Comparison of ENCODE assay signal across 14 mouse cellular contexts in the genomic region with DNA sequence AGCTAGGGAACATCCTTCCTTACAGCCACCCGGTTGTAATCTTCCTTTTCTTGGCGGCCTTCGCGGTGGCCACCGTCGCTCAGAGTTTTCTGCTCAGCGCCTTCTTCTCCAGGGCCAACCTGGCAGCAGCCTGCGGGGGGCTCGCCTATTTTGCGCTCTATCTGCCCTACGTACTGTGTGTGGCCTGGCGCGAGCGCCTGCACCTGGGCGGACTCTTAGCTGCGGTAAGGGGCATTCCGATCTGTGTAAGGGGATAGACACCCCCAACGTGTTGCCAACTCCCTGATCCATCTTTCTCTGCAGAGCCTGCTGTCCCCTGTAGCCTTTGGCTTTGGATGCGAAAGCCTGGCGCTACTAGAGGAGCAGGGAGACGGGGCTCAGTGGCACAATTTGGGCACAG. TPM values are rescaled to one million over a fixed set of nuclear protein-coding genes. Genes with fewer than 3 reads are reported as not detected.
DNase-seq lines count a peak whose midpoint lies in the region; ATAC-seq and TF ChIP-seq lines count a peak whose summit lies in the region.
"Had no signal": no experiment of that assay in that cellular context is flagged by ENCODE, and none has a peak within 500 bp of the region (broad histone marks: within the 10 kb centered on the region; RNA-seq: fewer than 3 reads in every experiment).

No protein-coding gene starts in this region.

- 32% methylated on average over 21 of the region's 21 CpGs for whole genome bisulfite sequencing in heart, postnatal 0 days
- 43% methylated on average over 21 of the region's 21 CpGs for WGBS in lung, postnatal 0 days
- 25% methylated on average over 21 of the region's 21 CpGs for WGBS in embryonic facial prominence, embryonic 13.5 days
- WGBS in liver, embryonic 16.5 days (ENCODE audit: insufficient replicate concordance): 58% methylated on average over 21 of the region's 21 CpGs

- intact Hi-C loops in heart, postnatal 25 days (cut with DNase I): no loop called here

- TF ChIP-seq CTCF in heart, postnatal 0 days (IDR thresholded peaks at IDR 0.05; ENCODE audit: low read depth): no peak
- no peak for TF ChIP-seq CTCF in lung, postnatal 0 days (IDR thresholded peaks at IDR 0.05)

- no peaks in the 10 kb centered on the region for H3K9me3 ChIP-seq in heart, postnatal 0 days (replicated peaks; ENCODE audit: control insufficient read depth, low read length)
- no peaks in the 10 kb centered on the region for H3K9me3 ChIP-seq in lung, postnatal 0 days (ENCODE audit: low read length)
- H3K9me3 ChIP-seq in embryonic facial prominence, embryonic 13.5 days: no peaks in the 10 kb centered on the region
- H3K9me3 ChIP-seq in liver, embryonic 16.5 days (replicated peaks; ENCODE audit: control insufficient read depth, low read length): no peaks in the 10 kb centered on the region
- H3K9me3 ChIP-seq: midbrain, embryonic 12.5 days had no signal

- no peak overlapping the region for H3K4me3 ChIP-seq in heart, postnatal 0 days (ENCODE audit: low read depth, low read length)
- H3K4me3 ChIP-seq in lung, postnatal 0 days (ENCODE audit: low read depth, low read length): no peak overlapping the region
- no peak overlapping the region for H3K4me3 ChIP-seq in embryonic facial prominence, embryonic 13.5 days
- H3K4me3 ChIP-seq in liver, embryonic 16.5 days (ENCODE audit: low read depth, low read length): no peak overlapping the region
- H3K4me3 ChIP-seq: left cerebral cortex, adult 2 months; midbrain, embryonic 12.5 days had no signal

- no peaks in the 10 kb centered on the region for H3K27me3 ChIP-seq in heart, postnatal 0 days (ENCODE audit: control insufficient read depth, insufficient read depth, low read length)
- no peaks in the 10 kb centered on the region for H3K27me3 ChIP-seq in lung, postnatal 0 days (replicated peaks; ENCODE audit: insufficient read depth, low read length)
- peaks cover 36% of the 10 kb centered on the region for H3K27me3 ChIP-seq in embryonic facial prominence, embryonic 13.5 days
- H3K27me3 ChIP-seq in liver, embryonic 16.5 days (ENCODE audit: control insufficient read depth, insufficient read depth, low read depth, low read length): no peaks in the 10 kb centered on the region

- H3K36me3 ChIP-seq in heart, postnatal 0 days (replicated peaks; ENCODE audit: control insufficient read depth, insufficient read depth, low read length): peaks cover 4% of the 10 kb centered on the region; the same call in 1 of the 2 replicates
- H3K36me3 ChIP-seq in lung, postnatal 0 days (ENCODE audit: insufficient read depth, low read length): no peaks in the 10 kb centered on the region
- H3K36me3 ChIP-seq in embryonic facial prominence, embryonic 13.5 days: no peaks in the 10 kb centered on the region
- peaks cover 14% of the 10 kb centered on the region for H3K36me3 ChIP-seq in liver, embryonic 16.5 days (ENCODE audit: control insufficient read depth, insufficient read depth)
- H3K36me3 ChIP-seq: midbrain, embryonic 12.5 days had no signal

- no peak overlapping the region for H3K4me2 ChIP-seq in heart, postnatal 0 days (ENCODE audit: low read depth, low read length)
- no peak overlapping the region for H3K4me2 ChIP-seq in lung, postnatal 0 days (replicated peaks; ENCODE audit: low read depth, low read length)
- H3K4me2 ChIP-seq in embryonic facial prominence, embryonic 13.5 days: peak overlapping the region; percentile 14
- no peak overlapping the region for H3K4me2 ChIP-seq in liver, embryonic 16.5 days (ENCODE audit: low read depth, low read length)

- H3K27ac ChIP-seq in heart, postnatal 0 days (ENCODE audit: low read depth): peak overlapping the region; percentile 63
- peak overlapping the region; percentile 29; the same call in 1 of the 2 replicates for H3K27ac ChIP-seq in lung, postnatal 0 days (ENCODE audit: low read length)
- H3K27ac ChIP-seq in embryonic facial prominence, embryonic 13.5 days: 0 out of 2 replicates have a peak overlapping the region, but pooled peaks have one; percentile 16
- peak overlapping the region; percentile 45; the same call in 1 of the 2 replicates for H3K27ac ChIP-seq in liver, embryonic 16.5 days (ENCODE audit: low read length)
- H3K27ac ChIP-seq: left cerebral cortex, adult 2 months; midbrain, embryonic 12.5 days had no signal

- ATAC-seq in heart, postnatal 0 days (ENCODE audit: insufficient read depth, low read depth): no peak
- ATAC-seq in lung, postnatal 0 days: no peak
- no peak for ATAC-seq in embryonic facial prominence, embryonic 13.5 days (ENCODE audit: insufficient number of reproducible peaks, insufficient read depth, low FRiP score, low TSS enrichment, low read depth)
- no peak for ATAC-seq in liver, embryonic 16.5 days (ENCODE audit: low read depth)
- ATAC-seq in frontal cortex, adult (ENCODE audit: low TSS enrichment): no peak
- ATAC-seq: inflammation-experienced regulatory T-cells, adult 6 months had no signal

- no peak overlapping the region for H3K9ac ChIP-seq in heart, postnatal 0 days (replicated peaks; ENCODE audit: low read depth, low read length)
- H3K9ac ChIP-seq in lung, postnatal 0 days (replicated peaks; ENCODE audit: low read depth): no peak overlapping the region
- H3K9ac ChIP-seq in embryonic facial prominence, embryonic 13.5 days: peak overlapping the region; percentile 51; the same call in 1 of the 2 replicates
- H3K9ac ChIP-seq in liver, embryonic 16.5 days (ENCODE audit: low read depth, low read length): no peak overlapping the region
- H3K9ac ChIP-seq: midbrain, embryonic 12.5 days had no signal

- DNase-seq in heart, postnatal 0 days (ENCODE audit: low spot score): no peak
- DNase-seq in heart, postnatal 25 days (ENCODE audit: low spot score): no peak
- DNase-seq in lung, postnatal 0 days (ENCODE audit: low spot score): no peak
- DNase-seq in lung, adult 18-20 months: no peak
- DNase-seq: adrenal gland, postnatal 10 days; lung, postnatal 14 days; spleen, adult 18-20 months had no signal

- H3K4me1 ChIP-seq in heart, postnatal 0 days (ENCODE audit: control insufficient read depth, insufficient read depth): peaks cover 11% of the 10 kb centered on the region
- 0 out of 2 replicates have a peak, but pooled peaks cover 5% of the 10 kb centered on the region for H3K4me1 ChIP-seq in lung, postnatal 0 days (ENCODE audit: insufficient read depth, low read depth, low read length)
- peaks cover 28% of the 10 kb centered on the region for H3K4me1 ChIP-seq in embryonic facial prominence, embryonic 13.5 days
- peaks cover 39% of the 10 kb centered on the region for H3K4me1 ChIP-seq in liver, embryonic 16.5 days (ENCODE audit: control insufficient read depth, low read depth, low read length)

- TF ChIP-seq EP300 in heart, postnatal 0 days (IDR thresholded peaks at IDR 0.05; ENCODE audit: low read depth): no peak
- TF ChIP-seq EP300 in lung, postnatal 0 days (IDR thresholded peaks at IDR 0.05): no peak

RNA-seq across cellular contexts. Expression of gene Abca7, which starts 6.5 kb away (rescaled TPM):
- total RNA-seq in heart, postnatal 0 days (2014; rRNA removed; ENCODE audit: low replicate concordance): 10.4 and 11.4 TPM in 2 replicates
- 1.9 TPM in 2 replicates for polyA plus RNA-seq in heart, postnatal 0 days (2015; fragmentation: Nextera tagmentation; extraction: Ambion mirVana)
- 1 to 10 TPM; 6.5 to 6.7 TPM for total RNA-seq in heart, postnatal 25 days (2021)
- polyA plus RNA-seq in lung, postnatal 0 days (2015; fragmentation: Nextera tagmentation; extraction: Ambion mirVana): 5.5 and 6.5 TPM in 2 replicates
- 2.2 and 2.6 TPM in 2 replicates for polyA plus RNA-seq in embryonic facial prominence, embryonic 13.5 days (2015; fragmentation: Nextera tagmentation; extraction: Ambion mirVana)
- 8.6 and 9.0 TPM in 2 replicates for polyA plus RNA-seq in liver, embryonic 16.5 days (2015; fragmentation: Nextera tagmentation; extraction: Ambion mirVana)

RNA-seq across cellular contexts. Expression of gene Arhgap45, which starts 13.6 kb away (rescaled TPM):
- total RNA-seq in heart, postnatal 0 days (2014; rRNA removed; ENCODE audit: low replicate concordance): 3.9 and 11.0 TPM in 2 replicates
- polyA plus RNA-seq in heart, postnatal 0 days (2015; fragmentation: Nextera tagmentation; extraction: Ambion mirVana): 1.9 TPM in 2 replicates
- total RNA-seq in heart, postnatal 25 days (2021): 1 to 10 TPM; 4.7 to 4.9 TPM
- polyA plus RNA-seq in lung, postnatal 0 days (2015; fragmentation: Nextera tagmentation; extraction: Ambion mirVana): 20.1 and 22.2 TPM in 2 replicates
- polyA plus RNA-seq in embryonic facial prominence, embryonic 13.5 days (2015; fragmentation: Nextera tagmentation; extraction: Ambion mirVana): 3.9 and 4.6 TPM in 2 replicates
- 16.6 and 17.3 TPM in 2 replicates for polyA plus RNA-seq in liver, embryonic 16.5 days (2015; fragmentation: Nextera tagmentation; extraction: Ambion mirVana)

RNA-seq across cellular contexts. Expression of gene Cnn2, which starts 14.4 kb away (rescaled TPM):
- total RNA-seq in heart, postnatal 0 days (2014; rRNA removed; ENCODE audit: low replicate concordance): 142 and 158 TPM in 2 replicates
- 126 and 149 TPM in 2 replicates for polyA plus RNA-seq in heart, postnatal 0 days (2015; fragmentation: Nextera tagmentation; extraction: Ambion mirVana)
- total RNA-seq in heart, postnatal 25 days (2021): 10 to 100 TPM; 35.9 to 36.6 TPM
- 483 and 567 TPM in 2 replicates for polyA plus RNA-seq in lung, postnatal 0 days (2015; fragmentation: Nextera tagmentation; extraction: Ambion mirVana)
- polyA plus RNA-seq in embryonic facial prominence, embryonic 13.5 days (2015; fragmentation: Nextera tagmentation; extraction: Ambion mirVana): 298 and 319 TPM in 2 replicates
- 42.5 and 44.9 TPM in 2 replicates for polyA plus RNA-seq in liver, embryonic 16.5 days (2015; fragmentation: Nextera tagmentation; extraction: Ambion mirVana)

RNA-seq across cellular contexts. Expression of gene Tmem259, which starts 18.7 kb away (rescaled TPM):
- total RNA-seq in heart, postnatal 0 days (2014; rRNA removed; ENCODE audit: low replicate concordance): 162 and 182 TPM in 2 replicates
- 18.0 and 18.1 TPM in 2 replicates for polyA plus RNA-seq in heart, postnatal 0 days (2015; fragmentation: Nextera tagmentation; extraction: Ambion mirVana)
- total RNA-seq in heart, postnatal 25 days (2021): 100 to 1,000 TPM; 110 to 115 TPM
- polyA plus RNA-seq in lung, postnatal 0 days (2015; fragmentation: Nextera tagmentation; extraction: Ambion mirVana): 26.7 and 27.6 TPM in 2 replicates
- 15.4 and 17.0 TPM in 2 replicates for polyA plus RNA-seq in embryonic facial prominence, embryonic 13.5 days (2015; fragmentation: Nextera tagmentation; extraction: Ambion mirVana)
- polyA plus RNA-seq in liver, embryonic 16.5 days (2015; fragmentation: Nextera tagmentation; extraction: Ambion mirVana): 3.0 and 4.8 TPM in 2 replicates

RNA-seq across cellular contexts. Expression of gene Grin3b, which starts 32.3 kb away (rescaled TPM):
- not detected in 2 replicates for total RNA-seq in heart, postnatal 0 days (2014; rRNA removed; ENCODE audit: low replicate concordance)
- 0.29 and 0.34 TPM in 2 replicates for polyA plus RNA-seq in heart, postnatal 0 days (2015; fragmentation: Nextera tagmentation; extraction: Ambion mirVana)
- total RNA-seq in heart, postnatal 25 days (2021): under 1 TPM; 0.14 to 0.21 TPM
- 0.24 and 0.32 TPM in 2 replicates for polyA plus RNA-seq in lung, postnatal 0 days (2015; fragmentation: Nextera tagmentation; extraction: Ambion mirVana)
- 0.52 and 0.83 TPM in 2 replicates for polyA plus RNA-seq in embryonic facial prominence, embryonic 13.5 days (2015; fragmentation: Nextera tagmentation; extraction: Ambion mirVana)
- polyA plus RNA-seq in liver, embryonic 16.5 days (2015; fragmentation: Nextera tagmentation; extraction: Ambion mirVana): 0.08 TPM in 1 of 2 replicates, not detected in the other
- polyA plus RNA-seq: large intestine, adult 2 months had no signal
